Mouse (Mus musculus) layer of hippocampus, adult 18-20 months (tissue): ENCODE results near the gene Smg8. TPM values are rescaled to one million over a fixed set of nuclear protein-coding genes. Genes with fewer than 3 reads are reported as not detected.
"Not testable (repeated sequence)": the region's sequence is repeated elsewhere in the genome, so short reads cannot be mapped to it uniquely, and the experiment has no call there.

Experiments used
- DNase-seq, 2 experiments: peaks; one replicate each; pipeline ENCODE4 v3.0.0; 2022; ENCODE audit warnings: low spot score in 2 of 2
- long read RNA-seq: library from polyadenylated mRNA; stranded (forward); transcript quantifications from one replicate; pipeline ENCODE4 v2.0.0, GENCODE M21; 2021
- total RNA-seq, 2 experiments: library from RNA; stranded (reverse); gene quantifications; 2 replicates each; pipeline ENCODE4 v1.2.3; 2021

Gene Smg8
- 10 to 100 TPM; 16.3 to 17.8 TPM for total RNA-seq
- long read RNA-seq, transcript Smg8-201 (4 exons, 3,218 nt): major isoform, 14 of 15 reads
- long read RNA-seq, partial matches to known transcripts: 0 of 15 reads
- long read RNA-seq, other reads (novel, unspliced or antisense): 1 of 15 reads

DNA sequence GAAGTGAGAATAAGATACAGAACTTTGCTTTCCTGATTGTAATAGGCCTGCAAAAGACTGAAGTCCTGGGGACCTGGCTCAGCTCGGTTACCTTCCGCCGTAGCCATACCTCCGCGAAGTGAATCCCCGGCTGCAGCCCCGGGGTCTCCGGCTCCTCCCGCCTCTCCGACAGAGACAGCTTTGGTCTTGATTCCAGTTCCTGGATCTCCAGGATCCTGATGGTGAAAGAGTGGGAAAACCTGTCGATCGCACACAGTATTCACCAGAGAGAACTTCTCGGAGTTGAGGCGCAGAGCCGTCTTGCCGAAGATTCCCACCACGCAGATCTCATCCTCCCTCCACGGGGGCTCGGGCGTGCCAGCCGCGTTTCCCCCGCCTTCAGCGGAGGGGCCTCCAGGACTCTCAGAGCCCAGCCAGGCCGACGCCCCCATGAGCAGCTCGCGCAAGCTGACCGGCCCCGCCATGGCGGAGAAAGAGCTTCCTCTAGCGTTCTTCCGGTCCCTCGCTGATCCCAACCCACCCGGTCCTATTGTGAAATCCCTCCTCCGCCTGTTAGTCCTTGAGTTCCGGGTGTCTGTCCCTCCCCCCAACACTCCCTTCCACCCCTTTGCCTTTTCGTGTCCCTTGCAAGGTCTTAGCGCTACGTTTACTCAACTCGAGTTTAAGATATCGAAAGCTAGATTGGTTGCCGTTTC lies at the start of gene Smg8:
Smg8 (minus strand) TSS at position 485 of the 695 bp plus-strand sequence.
- peak; percentile 76 to 84 for DNase-seq

DNA sequence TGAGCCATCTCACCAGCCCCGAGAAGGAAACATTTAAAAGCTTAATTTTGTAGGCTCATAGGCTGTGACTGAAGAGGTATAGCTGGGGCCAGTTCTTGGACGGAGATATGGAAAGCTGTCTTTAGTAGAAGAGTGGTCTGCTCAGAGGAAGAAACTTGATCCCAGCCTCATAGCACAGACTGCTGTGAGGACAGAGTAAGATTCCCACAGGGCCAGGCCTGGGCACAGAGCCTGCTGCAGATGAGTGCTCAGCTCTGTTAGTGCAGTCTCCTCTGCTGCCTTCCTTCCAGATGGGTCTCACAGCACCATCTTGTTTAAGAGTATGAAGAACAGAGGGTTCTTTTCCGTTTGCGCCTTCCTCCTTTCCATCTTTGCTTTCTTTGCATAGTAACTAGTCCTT lies 49.7 kb upstream of the Smg8 start:
- DNase-seq: peak; percentile 11 to 46

DNA sequence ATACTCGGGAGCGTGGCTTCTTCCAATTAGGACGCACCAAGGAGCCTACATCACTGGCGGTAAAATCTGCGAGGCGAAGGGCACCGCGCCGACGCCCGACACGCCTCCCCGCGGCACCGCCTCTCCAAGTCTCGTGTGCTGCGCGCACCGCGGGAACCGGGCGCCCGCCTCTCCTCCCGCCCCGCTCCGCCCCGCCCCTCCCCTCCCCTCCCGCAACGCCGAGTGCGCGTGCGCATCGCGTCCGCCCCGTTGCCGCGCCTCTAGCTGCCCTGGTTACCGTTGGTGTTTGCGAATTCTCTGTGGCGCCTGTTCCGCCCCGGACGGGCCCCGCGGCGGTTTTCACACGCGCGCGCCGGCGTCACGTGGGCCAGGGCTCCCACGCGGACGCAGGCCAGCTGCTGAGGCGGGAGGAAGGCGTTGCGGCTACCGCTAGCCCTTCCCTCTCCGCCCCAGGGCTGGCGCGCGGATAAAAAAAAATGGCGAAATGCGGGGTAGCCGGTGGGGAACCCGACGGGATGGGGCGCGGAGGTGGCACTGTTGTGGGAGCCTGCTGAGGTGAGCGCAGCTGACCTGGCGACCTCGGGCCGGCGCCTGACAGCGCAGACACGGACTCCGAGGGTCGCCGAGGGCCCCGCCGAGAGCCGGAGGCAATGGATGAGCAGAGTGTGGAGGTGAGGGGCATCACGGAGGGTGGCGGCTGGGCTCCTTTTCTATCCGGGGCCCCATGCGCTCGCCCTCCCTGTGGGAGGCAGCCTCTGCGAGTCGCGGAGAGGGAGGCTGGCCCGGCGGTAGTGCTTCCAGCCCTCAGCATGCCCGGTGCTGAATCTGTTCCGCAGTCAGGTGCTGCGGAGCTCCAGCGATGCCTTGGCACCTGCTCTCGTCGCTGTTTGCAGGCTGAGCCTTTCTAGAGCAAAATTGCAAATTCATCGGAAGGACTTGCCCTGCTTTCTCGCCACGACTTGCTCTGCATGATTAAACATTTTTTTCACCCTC lies 40.5 kb upstream of the Smg8 start, which contains the start of gene Trim37:
Trim37 (plus strand) TSS at position 254 of the 993 bp plus-strand sequence.
- peak; percentile 90 to 92 for DNase-seq

DNA sequence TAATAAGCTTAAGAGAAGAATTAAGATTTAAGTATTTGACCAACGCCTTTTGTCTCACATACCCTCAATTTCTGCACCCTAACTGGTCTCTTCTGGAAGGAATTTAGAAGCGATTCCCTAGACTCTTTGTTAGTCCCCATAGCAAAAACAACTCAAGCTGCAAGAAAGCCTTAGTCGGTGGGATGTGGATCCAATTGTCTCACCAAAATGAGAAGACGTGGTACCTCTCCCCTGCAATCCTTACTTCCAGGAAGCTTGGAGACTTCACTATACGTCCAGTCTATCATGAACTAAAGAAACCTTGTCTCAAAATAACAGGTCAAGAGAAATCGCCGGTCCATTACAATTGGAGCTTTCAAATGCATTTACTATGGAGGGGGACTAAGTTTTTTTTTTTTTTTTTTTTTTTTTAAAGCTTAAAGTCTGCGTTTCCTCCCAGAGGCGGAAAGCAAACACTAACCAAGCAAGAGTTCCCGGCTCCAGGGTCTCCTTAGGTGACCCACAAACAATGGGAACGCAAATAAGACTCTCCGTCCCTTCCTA lies 39.8 kb upstream of the Smg8 start:
- DNase-seq: no peak

DNA sequence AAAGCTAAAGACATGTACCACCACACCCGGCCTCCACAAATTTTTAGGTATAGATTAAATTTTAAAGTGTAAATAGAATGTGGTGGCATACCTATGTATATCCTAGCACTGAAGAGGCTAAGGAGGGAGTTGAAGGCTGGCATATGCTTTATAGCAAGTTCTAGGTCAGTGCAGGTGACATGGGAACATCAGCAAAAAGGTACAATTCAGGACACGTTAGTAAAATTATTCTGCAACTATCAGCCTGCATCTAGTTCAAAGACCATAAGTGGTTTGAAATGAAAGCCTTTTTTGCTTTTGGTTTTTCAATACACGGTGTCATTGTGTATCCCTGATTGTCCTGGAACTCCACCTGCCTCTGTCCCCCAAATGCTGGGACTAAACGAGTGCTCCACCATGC lies 39.0 kb upstream of the Smg8 start:
- DNase-seq: no peak

DNA sequence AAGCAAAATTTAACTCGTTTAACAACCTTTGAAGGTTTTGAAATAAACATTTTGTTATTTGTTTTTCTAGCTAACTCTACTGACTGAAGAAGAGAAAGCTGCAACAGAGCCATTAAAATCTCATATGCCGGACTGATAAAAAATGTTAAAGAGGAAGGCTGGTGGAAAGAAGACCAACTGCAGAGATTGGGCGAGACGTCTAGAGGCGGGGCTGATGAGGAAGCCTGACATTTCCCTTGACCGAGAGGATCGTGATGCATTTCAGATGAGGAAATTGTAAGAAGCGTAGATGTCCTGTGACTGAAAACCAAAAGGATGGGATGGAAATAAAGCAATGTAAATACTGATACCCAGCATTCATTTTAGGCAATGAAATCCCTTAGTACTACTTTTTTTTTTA lies 35.3 kb upstream of the Smg8 start:
- no peak for DNase-seq

DNA sequence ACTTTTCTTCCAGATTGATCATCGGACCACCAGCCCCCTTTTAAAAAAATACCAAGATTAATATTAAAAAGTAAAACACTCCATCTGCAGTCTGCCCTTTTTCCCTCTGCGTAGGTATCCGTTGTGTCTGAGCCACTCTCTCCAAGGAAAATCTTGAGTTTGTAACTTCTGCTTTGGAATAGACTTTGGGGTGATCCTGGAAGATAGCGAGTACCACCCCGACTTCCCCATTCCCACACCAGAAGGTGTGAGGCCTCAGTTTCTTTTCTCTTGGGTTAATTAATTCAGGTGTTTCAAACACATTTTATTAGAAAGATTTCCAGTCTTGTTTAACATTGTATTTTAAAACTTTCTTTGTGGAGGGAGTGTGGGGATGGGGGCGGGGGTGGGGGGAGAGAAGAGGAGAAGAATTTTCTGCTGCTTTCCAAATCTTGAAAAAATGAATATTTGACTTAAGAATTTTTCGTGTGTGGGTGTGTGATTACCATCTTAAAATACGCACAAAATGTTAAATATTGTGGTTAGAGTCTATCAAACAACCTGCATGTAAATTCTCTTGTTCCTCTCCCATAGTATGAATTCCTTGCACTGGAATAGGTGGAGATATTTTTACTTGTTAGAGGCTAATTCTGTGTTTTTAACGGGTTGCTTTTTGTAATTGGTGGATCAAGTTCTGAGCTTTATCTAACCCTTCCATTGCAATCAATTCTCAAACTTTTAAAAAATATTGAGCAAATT lies 23.8 kb upstream of the Smg8 start:
- no peak for DNase-seq

DNA sequence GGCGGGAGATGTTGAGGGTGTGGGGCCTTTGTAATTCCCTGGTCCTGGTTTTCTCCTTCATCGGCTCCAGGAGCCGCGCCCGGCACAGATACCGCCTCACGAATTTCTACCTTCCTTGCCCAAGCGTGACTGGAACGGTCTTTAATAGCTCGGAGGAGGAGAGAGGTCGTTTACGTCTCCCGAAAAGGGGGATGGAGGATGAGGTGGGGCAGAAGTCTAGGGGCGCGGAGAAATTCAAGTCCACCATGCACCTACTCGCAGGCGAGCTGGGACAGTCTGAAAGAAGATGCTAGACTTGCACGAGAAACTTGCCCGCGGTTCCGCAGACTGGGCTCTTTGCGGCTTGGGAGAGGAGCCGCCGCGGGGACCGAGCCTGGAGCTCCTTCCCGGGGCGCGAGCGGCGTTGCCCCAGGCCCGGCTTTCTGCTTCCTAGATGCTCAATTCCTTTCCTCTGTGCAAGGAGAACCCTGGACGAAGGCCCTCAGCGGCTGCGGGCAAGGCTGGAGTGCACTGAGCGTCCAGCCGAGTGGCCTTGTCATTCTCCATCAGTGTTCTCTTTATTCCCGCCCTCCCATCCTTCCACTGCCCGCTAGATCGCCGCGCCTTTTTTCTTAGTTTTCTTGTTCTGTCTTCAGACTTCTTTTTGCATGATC lies 23.1 kb upstream of the Smg8 start:
- no peak for DNase-seq

DNA sequence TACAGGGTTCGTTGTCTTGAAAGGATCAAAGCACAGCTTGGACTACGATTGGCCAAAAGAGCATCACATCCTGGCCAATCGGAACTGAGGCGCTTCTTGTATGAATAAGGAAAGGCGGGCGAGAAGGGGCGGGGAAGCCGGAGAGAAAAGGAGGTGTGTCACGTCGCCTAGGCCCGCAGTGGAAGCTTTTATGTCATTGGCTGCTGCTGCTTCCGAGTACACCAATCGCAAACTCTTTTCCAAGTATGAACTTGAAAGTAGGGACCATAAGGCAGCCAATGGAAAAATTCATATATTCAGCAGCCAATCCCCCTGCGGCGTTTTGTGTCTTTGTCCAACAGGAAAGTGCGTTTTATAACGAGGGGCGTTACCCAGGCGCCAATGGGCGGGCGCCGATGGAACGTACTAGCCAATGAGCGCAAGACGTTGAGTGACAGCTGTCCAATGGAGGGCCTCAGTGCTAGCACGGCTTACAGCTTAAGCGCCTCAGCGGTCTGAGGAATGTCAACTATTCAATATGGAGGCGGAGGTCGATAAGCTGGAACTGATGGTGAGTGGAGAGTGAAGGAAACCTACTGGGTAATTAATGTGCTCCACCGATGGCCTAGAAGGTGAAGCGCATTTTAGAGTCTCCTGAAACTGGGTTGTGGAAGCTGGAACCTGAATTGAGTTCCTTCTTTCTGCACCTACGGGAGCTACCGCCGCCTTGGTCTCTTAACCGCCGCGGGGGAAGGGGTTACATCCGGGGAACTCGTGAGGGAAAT lies 22.4 kb upstream of the Smg8 start, which contains the start of gene Ska2:
Ska2 (plus strand) TSS at position 480 of the 764 bp plus-strand sequence.
- DNase-seq: peak; percentile 96 to 99

DNA sequence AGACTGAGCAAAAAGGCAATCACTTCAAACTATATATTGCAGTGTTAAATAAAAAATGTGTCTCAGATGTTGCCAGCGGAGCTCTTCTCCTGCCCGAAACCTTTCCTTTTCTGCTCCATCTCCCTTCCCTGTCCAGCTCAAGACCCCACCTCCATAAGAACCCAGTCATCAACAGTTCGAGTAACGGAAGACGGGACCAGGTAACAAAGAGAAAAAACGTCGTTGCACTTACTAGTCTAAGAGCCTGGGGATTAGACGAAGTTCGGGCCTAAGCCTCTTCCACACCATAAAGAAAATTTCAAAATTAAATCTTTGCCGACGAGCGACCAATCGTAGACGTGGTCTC lies 21.8 kb upstream of the Smg8 start, which contains the start of gene Prr11:
Prr11 (minus strand) TSS at position 300 of the 346 bp plus-strand sequence.
- no peak for DNase-seq

DNA sequence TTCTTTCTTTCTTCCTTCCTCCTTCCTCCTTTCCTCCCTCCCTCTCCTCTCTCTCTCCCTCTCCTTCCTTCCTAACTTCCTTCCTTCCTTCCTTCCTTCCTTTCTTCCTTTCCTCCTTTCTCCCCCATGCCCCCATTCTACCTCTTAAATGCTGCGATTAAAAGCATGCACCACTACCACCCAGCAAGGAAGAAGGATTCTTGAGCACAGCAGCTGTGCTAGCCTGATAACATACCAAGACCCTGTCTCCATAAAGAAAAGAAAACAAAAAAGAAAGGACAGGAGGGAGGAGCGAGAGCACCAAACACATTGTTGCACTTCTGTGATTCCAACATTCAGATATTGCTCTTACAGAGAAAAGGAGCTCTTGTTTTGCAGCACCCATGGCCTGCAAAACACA lies 568 bp upstream of the Smg8 start:
- DNase-seq: no peak

DNA sequence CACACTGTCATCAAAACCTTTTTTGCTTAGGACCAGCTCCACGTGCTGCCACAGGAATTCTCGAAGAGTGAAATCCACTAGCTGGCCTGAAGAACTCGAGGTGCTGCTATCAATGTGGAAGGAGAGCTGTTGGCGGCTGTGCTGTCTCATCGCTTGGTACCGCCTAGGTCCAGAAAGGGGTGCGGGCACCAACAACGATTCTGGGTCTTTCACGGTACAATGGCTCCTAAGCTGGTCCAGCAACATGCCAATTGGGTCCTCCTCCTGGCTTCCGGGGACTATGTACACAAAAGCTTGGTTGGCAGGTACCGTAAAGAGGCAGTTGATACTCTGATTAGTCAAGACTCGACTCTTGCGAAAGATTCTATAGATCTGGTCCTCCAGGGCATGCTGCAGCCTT lies 1.1 kb downstream of the Smg8 start:
- no peak for DNase-seq

DNA sequence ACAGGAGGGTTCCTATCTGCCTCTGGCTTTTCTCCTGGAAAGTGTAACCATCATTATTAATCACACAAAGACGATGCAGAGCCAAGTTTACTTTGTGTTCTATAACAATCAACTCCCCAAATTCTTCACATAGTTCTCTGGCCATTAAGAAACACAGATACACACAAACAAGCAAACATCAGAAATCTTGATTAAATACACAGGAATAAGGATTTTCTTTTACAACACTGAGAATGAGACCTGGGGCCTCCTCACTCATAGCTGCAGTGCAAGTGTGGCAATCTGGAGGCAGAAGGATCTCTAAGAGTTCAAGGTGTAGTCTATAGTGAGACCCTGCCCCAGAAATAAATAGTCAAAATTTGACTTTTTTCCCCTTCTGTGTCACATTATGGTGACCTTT lies 2.9 kb downstream of the Smg8 start:
- DNase-seq: no peak

DNA sequence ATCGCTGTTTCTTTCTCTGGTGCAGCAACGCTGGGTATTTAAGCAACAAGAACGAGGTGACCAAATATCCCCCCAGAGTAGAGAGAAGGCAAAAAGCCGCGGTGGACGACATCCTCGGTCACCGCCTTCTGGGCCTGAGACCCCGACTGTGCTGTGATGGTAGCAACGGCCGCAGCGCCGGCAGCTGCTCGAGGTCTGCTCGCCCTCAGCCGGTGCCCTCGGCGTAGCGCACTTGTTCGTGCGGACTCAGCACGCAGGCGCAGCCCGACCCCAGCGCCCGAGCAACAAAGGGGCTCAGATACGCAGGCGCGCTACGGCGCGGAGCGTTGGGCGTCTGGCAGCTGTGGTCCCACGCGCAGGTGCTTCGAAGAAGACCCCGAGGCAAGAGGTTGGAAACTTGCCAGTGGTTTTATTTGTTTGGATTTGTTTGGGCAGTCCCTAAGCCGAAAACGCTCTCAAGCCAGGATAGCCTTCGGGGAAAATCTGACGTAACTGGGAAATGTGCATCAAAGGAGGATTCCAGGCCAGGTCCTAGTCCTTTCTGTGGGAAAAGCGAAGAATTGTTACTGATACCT lies 12.6 kb downstream of the Smg8 start, which contains the start of gene Gdpd1:
Gdpd1 (minus strand) TSS at position 197 of the 575 bp plus-strand sequence.
- peak; percentile 82 to 92 for DNase-seq

DNA sequence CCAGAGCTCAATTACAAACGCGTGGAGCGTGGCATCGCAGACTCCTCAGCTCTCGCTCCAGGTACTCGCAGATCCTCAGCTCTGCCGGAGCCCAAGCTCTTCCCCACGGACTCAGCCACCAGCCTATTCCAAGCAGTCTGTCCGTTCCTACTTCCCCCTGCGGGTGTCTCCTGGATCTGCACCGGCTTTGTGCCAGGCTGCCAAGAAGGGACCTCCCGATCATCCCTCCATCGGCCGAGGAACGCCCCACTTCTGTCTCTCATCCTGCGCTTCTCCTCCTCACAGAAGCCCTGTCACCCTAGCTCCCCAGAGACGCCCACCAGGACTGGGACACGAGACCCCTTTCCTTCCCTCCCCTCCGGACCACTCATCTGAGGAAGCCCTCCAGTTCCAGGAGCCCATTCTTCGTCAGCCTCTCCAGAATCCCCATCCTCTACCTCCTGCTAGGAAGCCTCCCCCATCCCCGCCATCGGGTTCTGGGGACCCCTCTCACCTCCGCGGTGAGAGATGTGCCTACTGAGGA lies 13.2 kb downstream of the Smg8 start:
- DNase-seq: peak; percentile 60 to 76

DNA sequence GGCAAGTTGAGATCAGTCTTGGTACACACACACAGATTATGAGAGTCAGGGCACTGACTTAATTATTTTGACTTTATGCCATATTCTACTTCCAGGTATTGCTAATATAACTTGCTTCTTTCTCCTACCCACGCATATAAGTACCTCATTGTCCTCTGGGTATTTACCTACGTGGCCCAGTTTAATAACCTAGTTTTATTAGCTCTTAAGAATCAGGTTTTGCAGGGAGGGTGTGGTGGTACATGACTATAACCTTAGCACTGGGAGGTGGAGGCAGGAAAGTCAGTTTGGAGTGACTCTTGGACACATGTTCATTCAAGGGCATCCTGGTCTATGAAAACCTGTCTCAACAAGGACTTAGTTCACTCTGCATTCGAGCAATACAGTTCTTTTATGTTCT lies 24.5 kb downstream of the Smg8 start:
- DNase-seq: no peak

DNA sequence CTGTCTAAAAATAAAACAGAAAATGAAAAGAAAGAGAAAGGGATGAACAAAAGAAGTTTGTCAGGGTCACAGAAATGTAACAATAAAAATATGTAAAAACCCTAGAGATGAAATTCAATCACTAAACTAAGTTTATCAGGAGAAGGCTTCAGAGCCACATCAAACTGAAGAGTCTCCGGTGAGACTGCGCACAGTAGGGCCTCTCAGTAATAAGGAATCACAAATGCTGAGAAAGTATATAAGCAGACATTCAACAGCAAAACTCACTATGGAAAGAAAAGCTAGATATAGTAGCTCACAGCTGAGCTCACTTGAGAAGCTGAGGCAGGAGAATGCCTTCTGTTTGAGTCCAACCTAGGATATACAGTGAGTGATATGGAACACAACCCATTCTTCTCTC lies 26.2 kb downstream of the Smg8 start:
- DNase-seq: no peak

DNA sequence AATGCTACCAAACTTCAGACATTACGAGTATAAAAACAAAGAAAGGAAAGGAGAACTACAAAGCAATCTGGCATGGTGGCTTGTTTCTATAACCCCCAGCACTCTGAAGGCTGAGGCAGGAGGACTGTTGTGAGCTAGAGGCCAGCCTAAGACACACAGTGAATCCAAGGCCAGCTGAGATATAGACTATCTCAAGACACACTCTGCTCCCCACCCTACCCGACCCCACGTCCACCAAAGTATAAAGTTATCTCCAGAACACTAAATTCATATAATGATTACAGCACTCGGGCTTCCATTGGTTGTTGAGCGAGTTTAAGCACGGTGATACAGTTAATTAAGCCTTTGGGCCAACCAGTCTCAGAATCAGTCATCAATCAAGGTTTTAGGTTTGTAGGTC lies 30.3 kb downstream of the Smg8 start:
- DNase-seq: no peak

DNA sequence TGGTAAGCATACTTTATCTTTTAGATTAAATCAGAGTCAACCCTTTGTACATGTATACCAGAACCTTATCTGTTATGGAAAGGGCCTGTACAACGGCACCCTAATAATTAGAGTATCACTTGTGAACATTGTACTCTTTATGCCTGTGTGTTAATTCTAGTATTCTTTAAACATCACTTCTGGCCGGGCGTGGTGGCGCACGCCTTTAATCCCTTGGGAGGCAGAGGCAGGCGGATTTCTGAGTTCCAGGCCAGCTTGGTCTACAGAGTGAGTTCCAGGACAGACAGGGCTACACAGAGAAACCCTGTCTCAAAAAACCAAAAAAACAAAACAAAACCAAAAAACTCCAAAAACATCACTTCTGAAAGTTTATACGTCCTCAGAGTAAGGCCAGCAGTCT lies 37.7 kb downstream of the Smg8 start:
- not testable (repeated sequence) for DNase-seq
